Mouse (Mus musculus): Measurements from ENCODE around the gene Rasa3.

DNA sequence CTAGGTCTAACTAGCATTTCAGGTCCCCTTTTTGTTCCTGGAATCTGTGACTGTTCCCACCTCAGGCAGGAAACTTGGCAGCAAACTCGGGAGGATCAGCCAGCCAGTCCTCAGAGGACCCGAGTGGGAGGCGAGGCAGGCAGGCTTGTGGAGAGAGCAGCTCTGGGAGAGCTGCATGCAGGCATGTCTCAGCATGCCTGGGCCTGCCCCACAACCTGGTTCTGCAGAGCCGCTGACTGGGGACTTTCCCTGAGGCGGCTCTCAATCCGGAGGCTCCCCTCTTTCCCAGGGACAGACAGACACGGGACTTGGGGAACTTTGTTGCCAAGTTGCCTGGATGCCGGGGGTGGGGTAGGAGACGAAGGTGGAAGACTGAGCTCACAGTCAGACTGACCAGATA, 128.6 kb downstream of the Rasa3 start:
- TF ChIP-seq EP300 (optimal IDR thresholded peaks at IDR 0.05) (no peak), CTCF (IDR thresholded peaks at IDR 0.05; ENCODE audit: low read depth) (no peak)
